Mouse (Mus musculus): ENCODE data around the gene Nrip3. TPM values are rescaled to one million over a fixed set of nuclear protein-coding genes. Genes with fewer than 3 reads are reported as not detected.

Gene Nrip3
- polyA plus RNA-seq, 1 experiment from 2014 or later = 0.22 TPM

DNA sequence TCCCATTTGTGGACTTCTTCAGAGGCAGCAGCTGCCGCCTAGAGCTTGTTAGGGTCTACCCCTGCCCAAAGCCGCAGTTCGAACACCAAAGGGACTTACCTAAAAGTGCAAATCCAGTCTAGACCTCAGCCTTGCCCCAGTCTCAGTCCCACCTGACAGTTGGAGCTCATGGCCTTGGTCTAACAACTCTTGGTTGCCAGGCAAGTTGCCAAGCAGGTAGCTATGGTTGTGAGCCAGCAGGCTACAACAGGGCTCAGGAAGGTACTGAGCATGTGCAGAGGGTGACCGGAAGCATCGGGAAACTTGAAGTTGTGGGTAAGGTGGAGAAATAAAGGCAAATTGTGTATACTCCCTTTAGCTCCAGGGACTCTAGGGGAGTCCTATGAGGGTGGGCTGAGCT is 58.1 kb downstream of the Nrip3 start, which contains the start of gene BC051019:
Gene BC051019 (minus strand): TSS at position 154 of the 400 bp plus-strand sequence.
- Histone ChIP-seq H3K9ac (ENCODE audit: low read depth, low read length) (no peak within 1 kb of the TSS), H3K9me3 (replicated peaks; ENCODE audit: control insufficient read depth, low read length) (no peaks in the 10 kb centered on the region; the same call in 1 of the 2 replicates), H3K36me3 (ENCODE audit: control insufficient read depth, insufficient read depth) (no peaks in the 10 kb centered on the region), H3K4me1 (ENCODE audit: control insufficient read depth, low read depth, low read length) (no peaks in the 10 kb centered on the region), H3K4me2 (ENCODE audit: low read depth, low read length) (no peak within 1 kb of the TSS), H3K27ac (ENCODE audit: low read length) (no peak within 1 kb of the TSS), H3K4me3 (ENCODE audit: low read depth, low read length) (no peak within 1 kb of the TSS), H3K27me3 (ENCODE audit: control insufficient read depth, insufficient read depth, low read depth, low read length) (no peaks in the 10 kb centered on the region)
- no peak for ATAC-seq (ENCODE audit: low read depth)
- whole genome bisulfite sequencing (ENCODE audit: insufficient replicate concordance) = 84% methylated on average over 5 of the region's 5 CpGs

DNA sequence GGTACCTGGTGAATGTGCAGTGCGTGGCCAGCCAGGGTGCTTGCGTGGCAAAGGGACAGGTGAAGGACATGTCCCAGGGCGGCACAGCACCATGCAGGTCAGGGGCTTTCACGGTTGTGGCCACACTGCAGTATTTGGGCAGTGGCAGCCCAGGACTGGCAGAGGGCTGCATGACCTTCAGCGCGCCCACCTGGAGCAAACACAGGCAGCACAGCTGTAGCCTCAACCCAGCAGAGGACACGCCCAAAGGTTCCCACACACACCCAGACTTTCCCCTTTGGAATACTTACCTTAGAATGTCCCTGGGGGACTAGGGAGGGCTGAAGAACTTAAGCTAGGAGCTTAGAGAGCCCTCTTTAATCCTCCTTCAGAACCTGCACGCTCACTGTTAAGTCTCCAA is 58.7 kb downstream of the Nrip3 start:
- no peaks in the 10 kb centered on the region for H3K36me3 ChIP-seq (ENCODE audit: control insufficient read depth, insufficient read depth)
- WGBS (ENCODE audit: insufficient replicate concordance) = 83% methylated on average over 8 of the region's 8 CpGs
- H3K27me3 ChIP-seq (ENCODE audit: control insufficient read depth, insufficient read depth, low read depth, low read length) = no peaks in the 10 kb centered on the region
- no peak for ATAC-seq (ENCODE audit: low read depth)
- H3K27ac ChIP-seq (ENCODE audit: low read length) = no peak overlapping the region
- no peak overlapping the region for H3K9ac ChIP-seq (ENCODE audit: low read depth, low read length)
- no peaks in the 10 kb centered on the region for H3K4me1 ChIP-seq (ENCODE audit: control insufficient read depth, low read depth, low read length)
- H3K4me2 ChIP-seq (ENCODE audit: low read depth, low read length) = no peak overlapping the region
- H3K4me3 ChIP-seq (ENCODE audit: low read depth, low read length) = no peak overlapping the region
- no peaks in the 10 kb centered on the region; the same call in 1 of the 2 replicates for H3K9me3 ChIP-seq (replicated peaks; ENCODE audit: control insufficient read depth, low read length)

DNA sequence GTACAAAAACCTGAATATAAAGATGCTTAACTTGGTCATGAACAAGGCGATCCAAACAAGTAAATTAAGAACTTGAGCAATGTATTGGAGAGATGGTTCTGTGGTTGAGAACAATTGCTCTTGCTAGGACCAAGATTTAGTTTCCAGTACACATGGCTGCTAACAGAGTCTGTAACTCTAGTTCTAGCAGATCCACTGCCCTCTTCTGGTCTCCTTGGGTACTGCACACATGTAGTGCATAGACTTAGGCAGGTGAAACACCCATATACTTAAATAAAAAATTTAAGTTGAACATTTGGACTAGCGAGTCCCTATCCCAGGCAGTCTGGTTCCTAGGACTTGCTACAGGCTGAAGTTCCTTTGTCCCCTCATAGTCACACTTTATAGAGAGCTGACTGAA is 59.2 kb downstream of the Nrip3 start:
- 81% methylated on average over 2 of the region's 2 CpGs for WGBS (ENCODE audit: insufficient replicate concordance)
- ATAC-seq (ENCODE audit: low read depth) = no peak
- H3K4me1 ChIP-seq (ENCODE audit: control insufficient read depth, low read depth, low read length) = no peaks in the 10 kb centered on the region

DNA sequence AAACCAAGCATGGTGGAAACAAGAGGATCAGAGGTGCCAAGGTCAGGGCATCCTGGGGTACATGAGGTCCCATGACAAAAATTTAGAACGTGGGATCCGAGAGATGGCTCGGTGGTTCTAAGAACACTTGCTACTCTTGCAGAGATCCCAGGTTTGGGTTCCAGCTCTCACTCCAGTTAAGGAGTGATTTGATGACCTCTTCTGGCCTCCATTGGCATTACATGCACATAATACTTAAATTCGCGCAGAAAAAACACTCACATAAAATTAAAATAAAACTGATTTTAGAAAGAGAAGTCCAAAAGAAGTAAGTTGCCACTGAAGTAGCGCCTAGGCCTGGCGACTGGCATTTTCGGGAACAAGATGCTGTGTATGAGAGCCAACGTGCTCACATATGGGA is 62.5 kb downstream of the Nrip3 start:
- H3K4me1 ChIP-seq (ENCODE audit: control insufficient read depth, low read depth, low read length) = no peaks in the 10 kb centered on the region
- WGBS (ENCODE audit: insufficient replicate concordance) = 49% methylated on average over 9 of the region's 9 CpGs
- no peaks in the 10 kb centered on the region; the same call in 1 of the 2 replicates for H3K9me3 ChIP-seq (replicated peaks; ENCODE audit: control insufficient read depth, low read length)
- H3K27me3 ChIP-seq (ENCODE audit: control insufficient read depth, insufficient read depth, low read depth, low read length) = no peaks in the 10 kb centered on the region
- no peak overlapping the region for H3K9ac ChIP-seq (ENCODE audit: low read depth, low read length)
- no peak for ATAC-seq (ENCODE audit: low read depth)
- H3K27ac ChIP-seq (ENCODE audit: low read length) = no peak overlapping the region
- no peak overlapping the region for H3K4me3 ChIP-seq (ENCODE audit: low read depth, low read length)
- H3K36me3 ChIP-seq (ENCODE audit: control insufficient read depth, insufficient read depth) = no peaks in the 10 kb centered on the region
- H3K4me2 ChIP-seq (ENCODE audit: low read depth, low read length) = no peak overlapping the region

More for the DNA sequence above, 59.2 kb downstream of the Nrip3 start:
- no peaks in the 10 kb centered on the region for H3K27me3 ChIP-seq (ENCODE audit: control insufficient read depth, insufficient read depth, low read depth, low read length)
- H3K9me3 ChIP-seq (replicated peaks; ENCODE audit: control insufficient read depth, low read length) = no peaks in the 10 kb centered on the region; the same call in 1 of the 2 replicates
- no peak overlapping the region for H3K27ac ChIP-seq (ENCODE audit: low read length)
- no peak overlapping the region for H3K4me3 ChIP-seq (ENCODE audit: low read depth, low read length)
- no peak overlapping the region for H3K4me2 ChIP-seq (ENCODE audit: low read depth, low read length)
- no peak overlapping the region for H3K9ac ChIP-seq (ENCODE audit: low read depth, low read length)
- no peaks in the 10 kb centered on the region for H3K36me3 ChIP-seq (ENCODE audit: control insufficient read depth, insufficient read depth)

DNA sequence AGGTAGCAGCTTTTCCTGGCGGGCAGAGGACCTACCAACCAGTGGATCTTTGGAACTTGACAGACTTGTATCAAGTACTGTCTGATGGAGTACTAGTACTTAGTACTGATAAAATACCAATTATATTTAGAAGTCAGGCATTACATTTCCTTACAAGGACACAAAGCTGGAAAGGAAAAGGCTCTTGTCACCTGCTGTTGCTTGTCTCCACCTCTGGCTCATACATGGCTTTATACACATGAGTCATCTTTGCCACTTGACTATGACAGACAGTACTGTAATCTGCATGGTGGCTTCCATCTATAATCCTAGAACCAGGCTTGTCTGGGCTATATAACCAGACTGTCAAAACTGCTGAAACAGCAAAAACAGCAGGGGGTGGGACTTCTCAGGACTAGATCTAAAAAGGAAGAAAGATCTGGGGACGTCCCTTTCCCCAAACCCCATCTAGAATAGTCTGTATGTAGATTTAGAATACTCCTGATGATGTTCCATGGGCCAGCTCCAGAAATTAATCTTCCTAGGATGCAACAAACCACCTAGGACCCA is 68.3 kb downstream of the Nrip3 start:
- no peak overlapping the region for H3K9ac ChIP-seq (ENCODE audit: low read depth, low read length)
- H3K4me1 ChIP-seq (ENCODE audit: control insufficient read depth, low read depth, low read length) = no peaks in the 10 kb centered on the region
- no peaks in the 10 kb centered on the region for H3K9me3 ChIP-seq (replicated peaks; ENCODE audit: control insufficient read depth, low read length)
- H3K27me3 ChIP-seq (ENCODE audit: control insufficient read depth, insufficient read depth, low read depth, low read length) = no peaks in the 10 kb centered on the region
- no peak for ATAC-seq (ENCODE audit: low read depth)
- H3K4me3 ChIP-seq (ENCODE audit: low read depth, low read length) = no peak overlapping the region
- peaks cover 12% of the 10 kb centered on the region for H3K36me3 ChIP-seq (ENCODE audit: control insufficient read depth, insufficient read depth)
- no peak overlapping the region for H3K4me2 ChIP-seq (ENCODE audit: low read depth, low read length)
- 74% methylated on average over 2 of the region's 2 CpGs for WGBS (ENCODE audit: insufficient replicate concordance)
- H3K27ac ChIP-seq (ENCODE audit: low read length) = no peak overlapping the region

DNA sequence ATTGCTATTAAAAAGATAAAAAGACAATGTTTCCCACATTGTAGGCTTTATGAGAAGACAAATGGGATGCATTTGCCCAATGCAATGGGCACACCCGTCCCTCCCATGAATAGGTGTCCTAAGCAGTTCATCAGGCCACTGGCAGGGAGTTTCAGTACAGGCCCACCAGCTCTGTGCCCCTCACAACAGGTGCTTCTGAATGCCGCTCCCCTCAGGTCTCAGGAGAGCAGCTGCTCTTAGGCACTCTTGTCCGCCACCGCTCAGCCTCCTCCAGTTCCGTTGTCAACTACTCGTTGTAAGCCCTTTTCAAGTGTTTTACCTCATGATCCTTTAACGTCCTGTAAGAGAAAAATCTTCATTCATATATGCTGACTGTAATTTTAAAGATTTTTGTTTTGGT is 69.6 kb downstream of the Nrip3 start:
- WGBS (ENCODE audit: insufficient replicate concordance) = 87% methylated on average over 7 of the region's 7 CpGs
- no peak overlapping the region for H3K9ac ChIP-seq (ENCODE audit: low read depth, low read length)
- H3K36me3 ChIP-seq (ENCODE audit: control insufficient read depth, insufficient read depth) = peaks cover 12% of the 10 kb centered on the region
- no peak overlapping the region for H3K4me3 ChIP-seq (ENCODE audit: low read depth, low read length)
- H3K27ac ChIP-seq (ENCODE audit: low read length) = no peak overlapping the region
- no peak for ATAC-seq (ENCODE audit: low read depth)
- H3K27me3 ChIP-seq (ENCODE audit: control insufficient read depth, insufficient read depth, low read depth, low read length) = no peaks in the 10 kb centered on the region
- no peak overlapping the region for H3K4me2 ChIP-seq (ENCODE audit: low read depth, low read length)
- H3K4me1 ChIP-seq (ENCODE audit: control insufficient read depth, low read depth, low read length) = no peaks in the 10 kb centered on the region; the same call in 1 of the 2 replicates
- no peaks in the 10 kb centered on the region for H3K9me3 ChIP-seq (replicated peaks; ENCODE audit: control insufficient read depth, low read length)

DNA sequence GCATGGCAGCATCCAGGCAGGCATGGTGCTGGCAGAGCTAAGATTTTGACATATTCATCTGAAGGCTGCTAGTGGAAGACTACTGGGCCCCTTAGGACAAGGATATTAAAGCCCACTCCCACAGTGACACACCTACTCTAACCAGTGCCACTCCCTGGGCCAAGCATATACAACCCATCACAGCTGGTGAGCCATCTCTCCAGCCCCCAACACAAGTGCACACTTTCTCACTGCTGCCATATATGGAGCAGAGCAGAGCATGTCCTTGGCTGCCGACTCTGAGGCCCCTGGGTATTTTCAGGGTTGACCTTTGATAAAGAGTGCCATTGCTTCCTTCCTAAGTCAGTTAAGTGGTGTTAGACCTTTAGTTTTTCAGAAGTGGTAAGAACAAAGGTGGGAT is 71.8 kb downstream of the Nrip3 start:
- no peaks in the 10 kb centered on the region; the same call in none of the 2 replicates for H3K4me1 ChIP-seq (ENCODE audit: control insufficient read depth, low read depth, low read length)
- H3K9ac ChIP-seq (ENCODE audit: low read depth, low read length) = no peak overlapping the region
- H3K4me3 ChIP-seq (ENCODE audit: low read depth, low read length) = no peak overlapping the region
- no peaks in the 10 kb centered on the region for H3K27me3 ChIP-seq (ENCODE audit: control insufficient read depth, insufficient read depth, low read depth, low read length)
- no peak overlapping the region for H3K4me2 ChIP-seq (ENCODE audit: low read depth, low read length)
- no peaks in the 10 kb centered on the region for H3K9me3 ChIP-seq (replicated peaks; ENCODE audit: control insufficient read depth, low read length)
- peaks cover 12% of the 10 kb centered on the region for H3K36me3 ChIP-seq (ENCODE audit: control insufficient read depth, insufficient read depth)
- no peak overlapping the region for H3K27ac ChIP-seq (ENCODE audit: low read length)
- ATAC-seq (ENCODE audit: low read depth) = no peak
- WGBS (ENCODE audit: insufficient replicate concordance) = 50% methylated on average over 1 of the region's 1 CpGs

DNA sequence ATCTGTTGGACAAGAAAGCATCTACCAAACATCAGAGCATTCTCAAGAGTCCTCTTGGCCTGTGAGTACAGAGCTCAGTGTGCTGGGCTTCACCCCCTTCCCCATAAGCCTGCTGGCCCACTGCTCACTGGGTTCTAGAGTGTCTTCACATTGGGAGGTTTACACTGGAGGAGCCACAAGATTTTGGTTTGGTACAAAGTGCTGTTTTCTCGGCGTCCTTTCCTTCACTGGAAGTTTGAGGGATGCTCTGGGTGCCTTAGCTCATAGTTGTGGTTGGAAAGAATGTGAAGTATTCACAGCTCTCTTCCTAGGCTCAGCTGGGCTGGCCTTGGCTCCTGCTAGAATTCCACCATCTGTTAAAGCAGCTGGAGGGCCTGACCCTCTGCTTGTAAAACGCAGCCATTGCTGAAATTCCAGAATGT is 72.9 kb downstream of the Nrip3 start:
- Histone ChIP-seq H3K9ac (ENCODE audit: low read depth, low read length) (no peak overlapping the region), H3K4me1 (ENCODE audit: control insufficient read depth, low read depth, low read length) (peaks cover 5% of the 10 kb centered on the region), H3K4me3 (ENCODE audit: low read depth, low read length) (no peak overlapping the region), H3K4me2 (ENCODE audit: low read depth, low read length) (no peak overlapping the region), H3K27me3 (ENCODE audit: control insufficient read depth, insufficient read depth, low read depth, low read length) (no peaks in the 10 kb centered on the region), H3K9me3 (replicated peaks; ENCODE audit: control insufficient read depth, low read length) (no peaks in the 10 kb centered on the region), H3K27ac (ENCODE audit: low read length) (no peak overlapping the region), H3K36me3 (ENCODE audit: control insufficient read depth, insufficient read depth) (peaks cover 12% of the 10 kb centered on the region)
- ATAC-seq (ENCODE audit: low read depth) = no peak
- WGBS (ENCODE audit: insufficient replicate concordance) = 49% methylated on average over 3 of the region's 3 CpGs
